Mouse (Mus musculus) gastrocnemius, postnatal 10 days (tissue): ENCODE data around the gene Cavin3. TPM values are rescaled to one million over a fixed set of nuclear protein-coding genes. Genes with fewer than 3 reads are reported as not detected.
"Not testable (repeated sequence)": the region's sequence is repeated elsewhere in the genome, so short reads cannot be mapped to it uniquely, and the experiment has no call there.

Source experiments
- DNase-seq: peaks from one replicate; pipeline ENCODE4 v3.0.0; 2021; ENCODE audit warnings: mixed read lengths
- total RNA-seq, 2 experiments: library from RNA; stranded (reverse); gene quantifications; 2 replicates each; pipeline ENCODE4 v1.2.3; 2021

Gene Cavin3
- total RNA-seq, 2 experiments from 2014 or later, result 37.4 to 43.2 TPM

- DNase-seq, result peak; percentile 52
Observed at GRCm38 (mm10) chr7:105480561-105481504, 1.3 kb downstream of the Cavin3 start.

- DNase-seq, result no peak
Observed at GRCm38 (mm10) chr7:105480081-105480480, 2.0 kb downstream of the Cavin3 start.

DNA sequence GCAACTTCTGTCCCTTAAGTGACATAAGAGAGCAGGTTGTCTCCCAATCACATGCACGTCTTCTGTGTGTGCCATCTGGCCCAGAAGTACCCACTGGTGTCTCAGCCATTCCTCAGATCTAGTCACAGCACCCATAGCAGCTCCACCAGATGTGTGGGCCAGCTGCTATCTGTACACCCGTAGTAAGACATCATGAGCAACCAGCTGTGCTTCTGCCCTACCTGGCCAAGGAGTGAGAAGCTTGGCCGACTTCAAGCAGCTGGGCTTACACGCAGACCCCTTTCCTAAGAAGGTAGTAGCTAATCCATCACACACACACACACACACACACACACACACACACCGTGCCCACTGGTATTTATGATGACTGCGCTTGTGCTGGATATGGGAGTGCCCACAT lies 2.9 kb downstream of the Cavin3 start:
- no peak for DNase-seq

DNA sequence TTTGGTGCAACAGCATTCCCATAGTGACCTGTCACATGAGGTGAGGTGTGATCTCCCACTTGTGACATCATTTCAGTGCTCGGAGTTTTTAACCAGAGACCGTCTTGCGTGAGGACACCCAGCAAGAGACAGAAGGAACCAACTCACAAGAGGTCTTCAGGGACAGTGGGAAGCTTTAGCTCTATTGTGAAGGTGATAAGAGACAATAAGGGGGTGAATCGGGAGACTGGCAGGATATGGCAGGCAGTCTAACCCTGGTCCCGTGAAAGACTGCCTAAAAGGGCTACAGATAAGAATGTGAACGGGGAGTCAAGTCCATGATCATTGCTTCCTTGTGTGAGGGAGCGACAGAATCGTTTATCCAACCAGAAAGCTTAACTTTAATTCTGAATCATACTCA lies 3.8 kb downstream of the Cavin3 start:
- DNase-seq, result no peak

GRCm38 (mm10) chr7:105477841-105478240 lies 4.3 kb downstream of the Cavin3 start:
- peak; percentile 23 for DNase-seq

DNA sequence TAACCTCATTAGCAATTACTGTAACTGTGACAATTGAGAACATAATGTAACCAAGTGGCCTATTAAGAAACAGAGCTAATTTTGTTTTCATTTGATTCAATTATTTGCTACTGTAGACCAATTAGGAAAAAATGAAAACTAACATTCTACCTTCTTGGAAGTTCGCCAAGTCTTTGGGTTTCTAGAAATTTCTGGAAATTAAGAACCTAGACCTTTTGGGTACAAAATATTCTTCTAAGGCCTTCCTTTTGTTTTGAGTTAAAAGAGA lies 4.7 kb downstream of the Cavin3 start:
- DNase-seq, result no peak

- DNase-seq, result no peak
Observed at GRCm38 (mm10) chr7:105476683-105477432, 5.2 kb downstream of the Cavin3 start.

DNA sequence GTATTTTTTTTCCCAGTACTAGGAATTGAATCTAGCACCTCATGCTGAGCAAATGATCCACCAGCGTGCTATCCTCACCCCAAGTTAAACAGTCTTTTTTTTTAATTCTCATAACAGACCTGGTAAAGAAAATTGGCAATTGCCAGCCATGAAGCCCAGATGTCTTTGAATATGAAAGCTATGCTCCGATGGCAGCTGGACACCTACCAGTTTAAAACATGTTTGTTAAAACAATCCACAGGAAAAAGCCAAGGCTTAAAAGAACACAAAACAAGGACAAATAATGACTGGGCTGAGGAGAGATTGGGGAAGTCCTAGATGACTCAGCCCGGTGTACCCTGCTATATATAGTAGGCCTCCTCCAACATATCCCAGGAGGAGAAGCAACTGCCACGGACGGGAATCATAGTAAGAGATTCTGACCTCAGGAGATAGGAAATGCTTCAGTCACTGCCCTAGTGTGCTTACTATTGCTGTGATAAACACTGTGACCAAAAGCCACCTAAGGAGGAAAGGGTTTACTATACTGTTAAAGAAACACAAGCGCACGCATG lies 6.6 kb downstream of the Cavin3 start:
- DNase-seq, result no peak

DNA sequence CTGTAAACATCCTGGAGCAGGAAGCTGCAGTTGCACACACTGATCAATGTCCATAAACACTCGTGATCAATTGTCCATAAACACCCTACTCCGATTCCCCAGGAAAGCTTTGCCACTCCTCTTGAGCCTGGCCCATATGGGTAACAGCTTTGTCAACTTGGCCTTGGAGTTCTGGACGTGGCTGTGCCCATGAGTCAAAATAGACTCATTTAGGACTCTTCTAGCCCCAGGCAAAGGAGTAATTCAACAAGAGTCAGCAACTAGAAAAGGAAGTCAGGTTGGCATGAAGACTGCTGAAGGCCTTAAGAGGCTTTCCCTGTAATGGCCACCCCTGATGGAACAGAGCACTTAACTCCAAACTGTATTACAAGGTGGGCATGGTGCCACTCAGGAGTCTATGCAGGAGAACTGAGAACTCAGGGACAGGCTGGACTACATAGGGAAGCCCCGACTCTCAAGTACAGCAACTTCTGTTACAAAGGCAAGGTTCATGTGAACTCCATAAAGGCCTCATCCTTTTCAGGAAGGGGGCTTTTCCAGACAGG lies 7.3 kb downstream of the Cavin3 start:
- DNase-seq, result no peak

- no peak for DNase-seq
Observed at GRCm38 (mm10) chr7:105472607-105473006, 9.5 kb downstream of the Cavin3 start.

DNA sequence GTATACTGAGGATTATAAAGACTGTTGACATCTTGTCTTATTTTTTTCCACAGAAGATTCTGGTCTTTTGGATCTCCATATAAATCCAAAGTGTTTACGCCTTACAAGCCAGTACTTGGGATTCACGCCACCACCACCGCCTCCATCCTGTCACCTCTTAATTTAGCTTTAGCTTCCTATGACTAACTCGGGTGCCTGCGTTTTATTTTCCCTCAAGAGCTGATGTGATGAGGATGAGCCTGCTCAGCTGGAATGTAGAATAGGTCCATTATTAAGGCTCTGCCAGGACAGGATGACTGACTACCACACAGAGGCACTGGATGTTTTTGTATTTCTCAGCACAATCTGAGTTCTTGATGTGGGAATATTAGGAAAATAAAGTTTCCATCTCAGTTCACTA lies 16.6 kb downstream of the Cavin3 start:
- DNase-seq, result not testable (repeated sequence)

DNA sequence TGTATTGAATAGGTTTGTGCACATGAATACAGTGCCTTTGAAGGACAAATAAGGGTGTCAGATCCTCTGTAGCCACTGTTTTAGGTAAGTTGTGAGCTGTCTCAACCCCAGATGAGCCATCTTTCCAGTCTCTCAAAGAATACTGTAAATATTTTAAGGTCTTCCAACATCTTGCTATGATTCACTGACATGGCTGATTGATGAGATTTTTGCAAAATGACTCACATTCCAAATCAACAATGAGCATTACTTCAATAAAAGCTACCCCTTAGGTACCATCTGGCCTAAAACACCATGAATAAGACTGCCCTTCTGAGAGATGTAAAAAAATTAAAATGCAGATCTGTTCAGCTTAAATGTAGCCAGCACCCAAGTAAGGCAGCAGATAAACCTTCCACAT lies 23.6 kb downstream of the Cavin3 start:
- no peak for DNase-seq

GRCm38 (mm10) chr7:105453345-105453744 lies 28.8 kb downstream of the Cavin3 start:
- not testable (repeated sequence) for DNase-seq

DNA sequence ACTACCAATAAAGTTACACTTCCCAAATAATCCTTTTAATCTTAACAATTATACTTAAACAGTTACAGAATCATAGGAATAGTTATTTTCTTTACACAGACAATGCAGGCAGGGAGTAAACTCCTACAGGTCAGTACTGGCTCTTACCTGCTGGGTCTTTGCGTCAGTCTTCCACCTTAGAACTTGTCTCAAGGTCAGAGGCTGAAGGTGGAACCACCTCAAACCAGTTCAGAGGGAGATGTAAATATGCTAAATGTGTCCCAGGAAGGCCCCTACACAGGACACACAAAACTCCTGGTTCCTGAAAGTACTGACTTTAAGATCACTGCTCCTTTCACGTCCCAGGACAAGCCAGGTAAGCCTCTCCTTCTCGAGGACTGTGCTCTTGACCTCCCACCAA lies 37.0 kb downstream of the Cavin3 start:
- no peak for DNase-seq

GRCm38 (mm10) chr7:105441426-105441825 lies 40.7 kb downstream of the Cavin3 start:
- no peak for DNase-seq

- DNase-seq, result no peak
Observed at GRCm38 (mm10) chr7:105437979-105438772, 43.9 kb downstream of the Cavin3 start.

- no peak for DNase-seq
Observed at GRCm38 (mm10) chr7:105434798-105435197, 47.3 kb downstream of the Cavin3 start.

DNA sequence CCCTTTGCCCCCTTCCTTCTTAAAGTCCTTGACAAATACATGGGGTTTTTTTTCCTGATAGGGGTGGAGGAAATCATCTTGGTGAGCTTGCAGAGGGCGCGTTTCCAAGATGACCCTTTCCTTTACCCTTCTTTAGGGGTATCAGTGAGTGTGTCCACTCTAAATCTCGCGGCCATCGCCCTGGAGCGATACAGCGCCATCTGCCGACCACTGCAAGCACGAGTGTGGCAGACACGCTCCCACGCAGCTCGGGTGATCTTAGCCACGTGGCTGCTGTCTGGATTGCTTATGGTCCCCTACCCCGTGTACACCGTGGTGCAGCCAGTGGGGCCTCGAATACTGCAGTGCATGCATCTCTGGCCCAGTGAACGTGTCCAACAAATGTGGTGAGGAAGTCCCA lies 48.2 kb downstream of the Cavin3 start:
- DNase-seq, result no peak

DNA sequence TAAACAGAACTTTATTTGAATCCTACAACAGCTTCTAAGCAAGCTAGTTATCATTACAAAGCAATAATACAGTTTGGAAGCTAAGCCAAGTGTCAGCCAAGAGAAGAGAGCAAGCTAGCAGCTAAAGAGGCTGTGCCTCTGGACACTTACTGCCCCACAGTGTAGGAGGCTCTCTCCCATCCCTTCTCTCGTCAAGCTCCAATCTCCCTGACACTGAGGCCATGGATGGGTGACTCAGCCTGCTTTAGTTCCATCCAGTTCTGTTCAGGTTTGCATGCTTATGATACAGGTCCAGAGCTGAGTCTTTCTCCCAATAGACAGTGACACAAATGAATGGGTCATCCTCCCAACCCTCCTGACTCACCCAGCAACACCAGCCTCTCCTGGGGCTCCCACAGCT lies 50.0 kb downstream of the Cavin3 start:
- DNase-seq, result no peak
